Mouse (Mus musculus): ENCODE results near the gene Fbxo47. TPM values are rescaled to one million over a fixed set of nuclear protein-coding genes. Genes with fewer than 3 reads are reported as not detected.

Gene Fbxo47
- polyA plus RNA-seq, 1 experiment from 2014 or later, result 1.0 TPM

DNA sequence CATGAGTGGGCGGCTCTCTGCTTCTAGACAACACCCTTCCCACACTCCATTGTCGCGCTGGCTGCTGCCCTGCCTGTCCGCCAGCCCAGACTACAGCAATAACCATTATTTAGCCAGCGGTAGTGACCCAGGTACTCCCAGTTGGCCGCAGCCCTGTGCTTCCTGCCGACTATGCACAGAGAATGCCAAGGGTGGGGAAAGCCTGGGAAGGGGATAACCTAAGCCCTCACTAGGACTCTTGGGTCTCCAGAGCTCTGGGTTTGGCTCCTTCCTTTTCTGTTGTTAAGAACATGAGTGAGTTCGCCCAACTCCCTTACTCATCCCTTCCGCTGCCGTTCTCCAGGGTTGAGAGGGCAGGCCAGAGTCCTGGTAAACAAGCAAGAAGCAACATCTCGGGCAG is 52.0 kb downstream of the Fbxo47 start:
- H3K4me2 ChIP-seq (replicated peaks; ENCODE audit: low read depth, low read length), result no peak overlapping the region
- H3K27me3 ChIP-seq (ENCODE audit: control insufficient read depth, insufficient read depth, low read length), result no peaks in the 10 kb centered on the region
- no peak overlapping the region for H3K27ac ChIP-seq (ENCODE audit: low read depth, low read length)
- no peaks in the 10 kb centered on the region for H3K9me3 ChIP-seq (ENCODE audit: control insufficient read depth, low read length)
- H3K9ac ChIP-seq (ENCODE audit: low read depth, low read length), result no peak overlapping the region
- H3K36me3 ChIP-seq (ENCODE audit: control insufficient read depth, insufficient read depth, low read length), result peaks cover 3% of the 10 kb centered on the region; the same call in 1 of the 2 replicates
- 80% methylated on average over 11 of the region's 11 CpGs for WGBS
- DNase-seq (ENCODE audit: low spot score), result no peak
- ATAC-seq (ENCODE audit: low FRiP score), result no peak
- no peak overlapping the region for H3K4me3 ChIP-seq (ENCODE audit: low read depth, low read length)
- H3K4me1 ChIP-seq (replicated peaks; ENCODE audit: control insufficient read depth, insufficient read depth, low read length), result no peaks in the 10 kb centered on the region

DNA sequence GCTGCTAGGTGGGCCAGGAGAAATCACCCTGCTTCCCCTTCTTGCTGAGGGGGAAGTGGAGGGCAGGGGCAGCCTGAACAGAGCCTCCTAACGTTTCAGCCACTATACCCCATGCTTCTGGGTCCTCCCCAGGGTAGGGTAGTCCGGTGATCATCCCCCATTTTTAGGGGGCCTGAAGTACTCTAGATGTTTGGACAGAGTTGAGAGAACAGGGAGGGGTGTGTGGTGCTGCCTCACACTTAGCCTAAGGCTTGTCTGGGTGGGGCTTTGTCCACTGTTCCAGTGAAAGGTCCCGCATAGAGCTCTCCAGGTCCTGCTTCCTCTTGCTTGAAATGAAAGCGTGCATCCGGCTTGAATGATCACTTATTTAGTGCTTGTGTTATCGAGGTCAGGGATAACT is 53.5 kb downstream of the Fbxo47 start:
- H3K36me3 ChIP-seq (ENCODE audit: control insufficient read depth, insufficient read depth, low read length), result 0 out of 2 replicates have a peak, but pooled peaks cover 3% of the 10 kb centered on the region
- no peak for ATAC-seq (ENCODE audit: low FRiP score)

DNA sequence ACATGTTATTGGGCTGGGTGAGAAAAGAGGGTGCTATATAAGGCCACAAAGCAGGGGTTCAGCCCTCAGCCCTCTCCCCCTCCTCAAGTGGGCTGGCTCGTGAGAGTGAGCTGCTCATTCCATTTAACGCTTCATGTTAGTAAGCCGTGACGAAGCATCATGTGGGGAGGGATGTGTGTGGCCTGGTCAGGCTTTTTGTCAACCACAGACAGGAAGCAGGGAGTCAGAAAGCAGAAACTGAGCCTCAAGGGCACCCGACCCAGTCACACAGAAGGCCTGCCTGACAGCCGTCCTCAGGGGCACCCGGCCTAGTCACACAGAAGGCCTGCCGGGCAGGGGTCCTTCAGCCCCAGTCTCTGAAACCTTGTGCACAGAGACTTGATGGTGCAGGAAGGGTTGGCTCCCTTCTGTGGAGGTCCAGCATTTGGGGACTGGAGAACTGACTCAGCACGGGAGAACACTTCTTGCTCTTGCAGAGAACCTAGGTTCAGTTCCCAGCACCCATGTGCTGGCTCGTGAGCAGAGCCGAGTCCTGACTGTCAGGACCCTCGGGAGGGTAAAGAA is 54.0 kb downstream of the Fbxo47 start:
- H3K4me2 ChIP-seq (replicated peaks; ENCODE audit: low read depth, low read length), result no peak overlapping the region
- H3K9me3 ChIP-seq (ENCODE audit: control insufficient read depth, low read length), result no peaks in the 10 kb centered on the region
- H3K27ac ChIP-seq (ENCODE audit: low read depth, low read length), result no peak overlapping the region
- H3K4me3 ChIP-seq (ENCODE audit: low read depth, low read length), result no peak overlapping the region
- ATAC-seq (ENCODE audit: low FRiP score) (no peak), DNase-seq (ENCODE audit: low spot score) (no peak)
- no peaks in the 10 kb centered on the region for H3K4me1 ChIP-seq (replicated peaks; ENCODE audit: control insufficient read depth, insufficient read depth, low read length)
- no peaks in the 10 kb centered on the region for H3K27me3 ChIP-seq (ENCODE audit: control insufficient read depth, insufficient read depth, low read length)
- no peak overlapping the region for H3K9ac ChIP-seq (ENCODE audit: low read depth, low read length)
- 84% methylated on average over 12 of the region's 12 CpGs for WGBS
- 0 out of 2 replicates have a peak, but pooled peaks cover 3% of the 10 kb centered on the region for H3K36me3 ChIP-seq (ENCODE audit: control insufficient read depth, insufficient read depth, low read length)

More for the DNA sequence above, 53.5 kb downstream of the Fbxo47 start:
- H3K9ac ChIP-seq (ENCODE audit: low read depth, low read length), result no peak overlapping the region
- no peak overlapping the region for H3K4me3 ChIP-seq (ENCODE audit: low read depth, low read length)
- no peaks in the 10 kb centered on the region for H3K27me3 ChIP-seq (ENCODE audit: control insufficient read depth, insufficient read depth, low read length)
- no peak overlapping the region for H3K4me2 ChIP-seq (replicated peaks; ENCODE audit: low read depth, low read length)
- WGBS, result 85% methylated on average over 6 of the region's 6 CpGs
- no peak for DNase-seq (ENCODE audit: low spot score)
- H3K27ac ChIP-seq (ENCODE audit: low read depth, low read length), result no peak overlapping the region
- H3K9me3 ChIP-seq (ENCODE audit: control insufficient read depth, low read length), result no peaks in the 10 kb centered on the region
- no peaks in the 10 kb centered on the region for H3K4me1 ChIP-seq (replicated peaks; ENCODE audit: control insufficient read depth, insufficient read depth, low read length)

GRCm38 (mm10) chr11:97829365-97829764 is 54.6 kb downstream of the Fbxo47 start:
- Histone ChIP-seq H3K27ac (ENCODE audit: low read depth, low read length) (no peak overlapping the region), H3K9me3 (ENCODE audit: control insufficient read depth, low read length) (no peaks in the 10 kb centered on the region), H3K4me2 (replicated peaks; ENCODE audit: low read depth, low read length) (no peak overlapping the region), H3K27me3 (ENCODE audit: control insufficient read depth, insufficient read depth, low read length) (no peaks in the 10 kb centered on the region), H3K9ac (ENCODE audit: low read depth, low read length) (no peak overlapping the region), H3K4me3 (ENCODE audit: low read depth, low read length) (no peak overlapping the region), H3K36me3 (ENCODE audit: control insufficient read depth, insufficient read depth, low read length) (no peaks in the 10 kb centered on the region), H3K4me1 (replicated peaks; ENCODE audit: control insufficient read depth, insufficient read depth, low read length) (no peaks in the 10 kb centered on the region)
- ATAC-seq (ENCODE audit: low FRiP score), result no peak
- DNase-seq (ENCODE audit: low spot score), result no peak
- WGBS, result 95% methylated on average over 7 of the region's 7 CpGs

GRCm38 (mm10) chr11:97827654-97828053 is 56.3 kb downstream of the Fbxo47 start:
- WGBS, result 88% methylated on average over 6 of the region's 6 CpGs
- H3K36me3 ChIP-seq (ENCODE audit: control insufficient read depth, insufficient read depth, low read length), result no peaks in the 10 kb centered on the region; the same call in 1 of the 2 replicates
- H3K9ac ChIP-seq (ENCODE audit: low read depth, low read length), result no peak overlapping the region
- no peak overlapping the region for H3K27ac ChIP-seq (ENCODE audit: low read depth, low read length)
- H3K4me2 ChIP-seq (replicated peaks; ENCODE audit: low read depth, low read length), result no peak overlapping the region
- H3K4me3 ChIP-seq (ENCODE audit: low read depth, low read length), result no peak overlapping the region
- H3K27me3 ChIP-seq (ENCODE audit: control insufficient read depth, insufficient read depth, low read length), result no peaks in the 10 kb centered on the region
- H3K9me3 ChIP-seq (ENCODE audit: control insufficient read depth, low read length), result no peaks in the 10 kb centered on the region
- no peaks in the 10 kb centered on the region for H3K4me1 ChIP-seq (replicated peaks; ENCODE audit: control insufficient read depth, insufficient read depth, low read length)
- ATAC-seq (ENCODE audit: low FRiP score) (no peak), DNase-seq (ENCODE audit: low spot score) (no peak)

GRCm38 (mm10) chr11:97826414-97826813 is 57.5 kb downstream of the Fbxo47 start:
- no peak overlapping the region for H3K4me2 ChIP-seq (replicated peaks; ENCODE audit: low read depth, low read length)
- no peaks in the 10 kb centered on the region for H3K4me1 ChIP-seq (replicated peaks; ENCODE audit: control insufficient read depth, insufficient read depth, low read length)
- WGBS, result 78% methylated on average over 7 of the region's 7 CpGs
- no peak overlapping the region for H3K9ac ChIP-seq (ENCODE audit: low read depth, low read length)
- H3K27me3 ChIP-seq (ENCODE audit: control insufficient read depth, insufficient read depth, low read length), result no peaks in the 10 kb centered on the region
- H3K4me3 ChIP-seq (ENCODE audit: low read depth, low read length), result no peak overlapping the region
- H3K9me3 ChIP-seq (ENCODE audit: control insufficient read depth, low read length), result no peaks in the 10 kb centered on the region
- no peak overlapping the region for H3K27ac ChIP-seq (ENCODE audit: low read depth, low read length)
- H3K36me3 ChIP-seq (ENCODE audit: control insufficient read depth, insufficient read depth, low read length), result no peaks in the 10 kb centered on the region; the same call in 1 of the 2 replicates
- ATAC-seq (ENCODE audit: low FRiP score) (no peak), DNase-seq (ENCODE audit: low spot score) (no peak)

GRCm38 (mm10) chr11:97825971-97826370 is 58.0 kb downstream of the Fbxo47 start:
- H3K9me3 ChIP-seq (ENCODE audit: control insufficient read depth, low read length), result no peaks in the 10 kb centered on the region
- no peaks in the 10 kb centered on the region; the same call in 1 of the 2 replicates for H3K36me3 ChIP-seq (ENCODE audit: control insufficient read depth, insufficient read depth, low read length)
- H3K9ac ChIP-seq (ENCODE audit: low read depth, low read length), result no peak overlapping the region
- no peak overlapping the region for H3K4me3 ChIP-seq (ENCODE audit: low read depth, low read length)
- ATAC-seq (ENCODE audit: low FRiP score), result no peak
- H3K4me1 ChIP-seq (replicated peaks; ENCODE audit: control insufficient read depth, insufficient read depth, low read length), result no peaks in the 10 kb centered on the region
- no peak overlapping the region for H3K4me2 ChIP-seq (replicated peaks; ENCODE audit: low read depth, low read length)
- WGBS, result 90% methylated on average over 9 of the region's 9 CpGs
- no peaks in the 10 kb centered on the region for H3K27me3 ChIP-seq (ENCODE audit: control insufficient read depth, insufficient read depth, low read length)
- no peak overlapping the region for H3K27ac ChIP-seq (ENCODE audit: low read depth, low read length)
- DNase-seq (ENCODE audit: low spot score), result no peak

DNA sequence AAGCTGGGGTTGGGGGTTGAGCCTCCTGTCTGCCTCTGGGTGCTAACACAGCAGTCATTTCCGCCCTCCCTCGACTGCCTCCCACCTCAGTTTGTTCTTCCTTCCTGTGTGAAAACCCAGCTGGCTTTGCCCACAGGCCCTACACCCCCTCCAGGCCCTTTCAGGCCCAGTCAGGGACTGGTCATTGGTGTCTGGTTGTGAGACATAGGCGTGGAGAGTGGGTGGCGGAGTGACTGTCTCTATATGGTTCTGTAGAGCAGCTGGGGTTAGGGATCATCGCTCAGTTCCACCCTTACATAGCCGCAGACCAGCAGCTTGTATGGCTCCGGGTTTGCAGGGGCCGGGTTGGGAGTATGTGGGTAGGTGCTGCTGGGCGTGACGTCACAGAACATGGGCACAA is 58.7 kb downstream of the Fbxo47 start:
- Histone ChIP-seq H3K9me3 (ENCODE audit: control insufficient read depth, low read length) (no peaks in the 10 kb centered on the region), H3K4me3 (ENCODE audit: low read depth, low read length) (no peak overlapping the region), H3K27me3 (ENCODE audit: control insufficient read depth, insufficient read depth, low read length) (no peaks in the 10 kb centered on the region), H3K36me3 (ENCODE audit: control insufficient read depth, insufficient read depth, low read length) (no peaks in the 10 kb centered on the region; the same call in 1 of the 2 replicates), H3K4me2 (replicated peaks; ENCODE audit: low read depth, low read length) (no peak overlapping the region), H3K9ac (ENCODE audit: low read depth, low read length) (no peak overlapping the region), H3K27ac (ENCODE audit: low read depth, low read length) (no peak overlapping the region), H3K4me1 (replicated peaks; ENCODE audit: control insufficient read depth, insufficient read depth, low read length) (no peaks in the 10 kb centered on the region)
- WGBS, result 88% methylated on average over 10 of the region's 10 CpGs
- DNase-seq (ENCODE audit: low spot score) (no peak), ATAC-seq (ENCODE audit: low FRiP score) (no peak)

DNA sequence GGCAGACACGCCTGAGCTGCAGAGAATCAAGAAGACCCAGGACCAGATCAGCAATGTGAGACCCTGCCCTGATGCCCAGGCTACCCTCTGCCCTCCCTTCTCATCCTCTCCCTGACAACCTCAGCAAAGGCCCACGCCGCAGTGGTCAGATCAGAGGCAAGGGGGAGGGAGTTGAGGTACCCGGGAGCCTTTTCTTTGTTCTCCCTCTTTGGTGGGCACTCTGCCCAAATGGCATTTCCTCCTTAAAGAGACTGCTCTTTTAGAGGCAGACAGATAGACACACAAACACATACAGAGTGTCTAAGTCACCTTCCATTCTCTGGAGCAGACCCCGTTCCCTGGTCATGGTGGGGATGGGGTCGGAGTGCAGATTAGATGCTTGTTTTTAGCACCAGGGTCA is 59.1 kb downstream of the Fbxo47 start:
- no peaks in the 10 kb centered on the region for H3K9me3 ChIP-seq (ENCODE audit: control insufficient read depth, low read length)
- H3K4me1 ChIP-seq (replicated peaks; ENCODE audit: control insufficient read depth, insufficient read depth, low read length), result no peaks in the 10 kb centered on the region
- no peak for DNase-seq (ENCODE audit: low spot score)
- no peak overlapping the region for H3K4me3 ChIP-seq (ENCODE audit: low read depth, low read length)
- H3K27ac ChIP-seq (ENCODE audit: low read depth, low read length), result no peak overlapping the region
- H3K4me2 ChIP-seq (replicated peaks; ENCODE audit: low read depth, low read length), result no peak overlapping the region
- H3K27me3 ChIP-seq (ENCODE audit: control insufficient read depth, insufficient read depth, low read length), result no peaks in the 10 kb centered on the region
- H3K36me3 ChIP-seq (ENCODE audit: control insufficient read depth, insufficient read depth, low read length), result no peaks in the 10 kb centered on the region; the same call in 1 of the 2 replicates
- H3K9ac ChIP-seq (ENCODE audit: low read depth, low read length), result no peak overlapping the region
- ATAC-seq (ENCODE audit: low FRiP score), result no peak
- 83% methylated on average over 6 of the region's 6 CpGs for WGBS

Measured in hindbrain, embryonic 11.5 days (tissue).